Mouse (Mus musculus) neural tube, embryonic 10.5 days (tissue): ENCODE data around the gene Hoxd3.

ENCODE experiments used
- DNase-seq: peaks from one replicate; pipeline ENCODE4 v3.0.0-alpha.2; 2017; ENCODE audit warnings: low spot score; ENCODE audit errors: extremely low spot score

The Hoxd3 gene

DNA sequence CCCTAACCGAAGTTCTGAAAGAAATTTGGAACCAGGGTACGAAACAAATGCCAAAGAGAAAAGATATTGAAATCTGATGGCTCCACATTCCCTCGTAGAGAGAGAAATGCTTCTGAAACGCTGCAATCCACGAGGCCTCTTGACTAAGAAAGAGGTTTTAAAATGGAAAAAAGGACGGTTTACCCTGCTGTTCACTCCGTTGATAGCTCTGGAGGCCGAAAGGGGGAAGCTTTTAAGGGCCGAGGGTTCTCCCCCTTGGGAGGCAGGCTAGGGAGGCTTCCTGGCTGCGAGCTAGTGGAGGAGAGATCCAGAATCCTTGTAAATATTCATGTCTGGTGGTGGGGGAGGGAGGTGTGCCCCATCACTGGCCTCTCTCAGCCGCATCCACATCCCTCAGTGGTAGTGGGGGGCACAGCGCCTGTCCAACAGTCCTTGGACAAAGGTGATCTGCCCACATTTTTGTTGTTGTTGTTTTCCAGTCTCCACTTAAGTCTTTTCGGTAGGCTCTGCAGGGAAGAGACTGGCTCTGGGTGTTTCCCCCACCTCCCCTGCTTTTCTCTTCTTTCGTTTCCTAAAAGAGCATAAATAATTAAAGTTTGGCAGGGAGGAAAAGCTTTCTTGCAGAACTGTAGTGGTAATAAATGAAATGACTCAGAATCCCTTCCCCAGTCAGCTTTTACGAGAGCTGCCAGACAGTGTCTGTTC is 32.7 kb upstream of the Hoxd3 start, which contains the start of gene Hoxd11:
TSS of gene Hoxd11 (plus strand) at position 667 of the 705 bp plus-strand sequence.
- peak; percentile 61 for DNase-seq

DNA sequence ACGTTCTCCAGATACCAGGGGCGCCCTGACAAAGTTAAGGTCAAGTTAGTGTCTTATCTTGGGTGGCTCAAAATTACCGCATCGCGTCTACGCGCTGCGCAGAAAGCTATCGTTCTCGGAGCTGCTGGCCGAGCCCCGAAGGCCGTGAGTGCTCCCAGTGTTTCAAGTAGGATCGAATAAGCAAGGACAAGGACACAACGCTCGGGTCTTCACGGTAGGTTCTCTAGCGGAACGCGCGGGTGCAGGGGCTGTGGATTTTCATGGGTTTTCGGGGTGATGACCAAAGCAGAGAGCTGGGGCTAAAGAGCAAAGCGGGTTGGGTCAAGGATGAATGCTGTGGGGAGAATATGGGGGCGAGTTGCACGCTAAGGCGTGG is 32.1 kb upstream of the Hoxd3 start:
- peak; percentile 73 for DNase-seq

DNA sequence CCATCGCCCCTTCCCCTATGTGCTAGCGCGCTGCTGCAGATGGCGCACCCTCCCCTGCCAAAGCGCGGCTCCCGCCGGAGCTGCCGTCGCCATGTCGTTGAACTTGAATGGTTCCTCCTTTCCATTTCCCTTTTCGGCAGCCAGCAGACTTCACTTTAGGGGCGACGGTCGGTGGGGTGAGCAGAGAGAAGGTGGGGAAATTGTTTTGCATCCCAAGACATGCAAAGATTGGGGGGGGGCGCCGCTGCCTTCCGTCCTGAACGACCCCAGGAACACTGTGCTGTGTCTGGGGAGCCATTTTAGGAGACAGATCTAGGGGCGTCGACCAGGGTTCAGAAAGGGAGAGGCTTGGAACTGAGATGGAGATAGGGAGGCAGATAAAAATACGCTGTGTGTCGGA is 31.7 kb upstream of the Hoxd3 start:
- peak; percentile 63 for DNase-seq

DNA sequence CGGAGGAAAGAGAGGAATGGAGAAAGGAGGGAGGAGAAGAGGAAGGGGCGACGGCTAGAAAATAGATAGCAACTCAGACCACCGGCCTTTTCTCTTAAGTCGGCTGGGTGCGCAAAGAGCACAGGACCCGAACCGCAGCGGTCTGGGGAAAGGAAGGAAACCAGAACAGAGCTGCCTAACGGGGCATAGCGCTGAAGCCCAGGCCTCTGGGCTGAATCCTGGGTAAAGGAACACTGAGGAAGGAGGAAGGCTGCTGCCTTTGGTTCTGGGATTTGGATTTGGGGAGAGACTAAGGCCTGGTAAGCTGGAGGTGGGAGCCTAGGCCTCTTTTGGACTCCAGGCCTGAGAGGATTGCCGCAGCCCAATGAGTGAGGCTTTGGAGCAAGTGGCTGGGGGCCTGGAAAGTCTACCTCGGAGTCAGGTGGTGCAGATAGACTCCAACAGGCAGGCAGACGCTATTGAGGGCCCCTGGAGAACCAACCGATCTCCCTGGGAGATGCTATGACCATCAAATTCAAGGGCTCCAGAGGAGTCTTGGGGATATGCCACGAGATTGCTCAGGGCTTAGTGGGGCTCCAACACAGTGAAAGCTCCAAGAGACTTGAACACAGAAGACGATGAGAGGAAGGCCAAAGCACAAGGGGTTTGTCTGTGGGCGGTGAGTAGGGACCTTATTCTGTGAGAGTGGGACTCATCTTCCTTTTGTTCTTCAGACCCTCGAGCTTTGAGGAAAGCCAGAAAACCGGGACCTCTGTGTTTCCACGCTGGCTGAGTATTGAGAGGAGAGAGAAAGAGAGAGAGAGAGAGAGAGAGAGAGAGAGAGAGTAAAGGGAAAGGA is 30.9 kb upstream of the Hoxd3 start:
- no peak for DNase-seq

DNA sequence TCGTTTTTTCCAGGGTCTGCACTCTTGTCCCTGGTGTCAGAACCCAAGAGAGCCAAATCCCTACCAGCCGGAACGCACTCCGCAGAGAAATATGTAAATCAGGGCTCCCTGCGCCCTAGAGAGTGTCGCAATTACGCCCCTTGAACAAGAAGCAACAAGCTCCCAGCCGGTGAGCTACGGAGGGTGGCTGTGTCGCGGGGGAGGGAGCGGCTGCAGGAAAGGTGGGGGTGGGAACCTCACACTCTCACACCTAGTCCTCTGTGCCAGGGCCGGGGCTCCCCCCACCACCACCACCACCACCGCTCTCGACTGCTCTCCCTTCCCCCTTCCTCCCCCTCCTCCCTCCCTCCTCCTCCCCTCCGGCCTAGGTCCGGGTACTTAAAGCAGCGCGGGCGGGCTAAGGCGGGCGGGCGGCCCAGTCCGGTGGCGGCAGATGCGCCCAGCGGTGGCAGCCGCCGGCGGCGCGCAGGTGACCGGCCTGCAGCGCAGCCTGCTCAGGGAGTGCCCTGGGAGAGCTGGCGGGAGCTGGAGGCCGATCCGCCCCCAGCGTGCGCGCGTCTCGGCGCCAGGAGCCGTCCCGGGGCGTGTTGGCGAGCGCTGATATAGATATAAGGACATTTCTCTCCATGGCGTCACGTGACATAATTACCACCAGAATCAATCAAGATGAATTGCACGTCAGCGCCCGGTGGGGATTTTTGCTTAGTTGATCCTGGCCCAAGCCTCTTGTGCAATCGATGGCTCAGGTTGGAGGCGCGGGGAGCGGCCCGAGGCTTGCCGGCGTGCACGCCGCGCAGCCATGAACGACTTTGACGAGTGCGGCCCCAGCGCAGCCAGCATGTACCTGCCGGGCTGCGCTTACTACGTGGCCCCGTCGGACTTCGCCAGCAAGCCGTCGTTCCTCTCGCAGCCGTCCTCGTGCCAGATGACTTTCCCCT is 29.9 kb upstream of the Hoxd3 start:
- peak; percentile 74 for DNase-seq

DNA sequence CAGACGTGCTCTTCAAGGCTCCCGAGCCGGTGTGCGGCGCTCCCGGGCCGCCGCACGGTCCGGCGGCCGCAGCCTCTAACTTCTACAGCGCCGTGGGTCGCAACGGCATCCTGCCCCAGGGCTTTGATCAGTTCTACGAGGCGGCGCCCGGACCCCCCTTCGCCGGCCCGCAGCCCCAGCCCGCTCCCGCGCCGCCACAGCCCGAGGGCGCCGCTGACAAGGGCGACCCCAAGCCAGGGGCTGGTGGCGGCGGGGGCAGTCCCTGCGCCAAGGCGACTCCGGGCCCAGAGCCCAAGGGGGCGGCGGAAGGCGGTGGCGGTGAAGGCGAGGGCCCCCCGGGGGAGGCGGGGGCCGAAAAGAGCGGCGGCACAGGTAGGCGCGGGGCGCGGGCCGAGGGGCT is 28.9 kb upstream of the Hoxd3 start:
- peak; percentile 66 for DNase-seq

DNA sequence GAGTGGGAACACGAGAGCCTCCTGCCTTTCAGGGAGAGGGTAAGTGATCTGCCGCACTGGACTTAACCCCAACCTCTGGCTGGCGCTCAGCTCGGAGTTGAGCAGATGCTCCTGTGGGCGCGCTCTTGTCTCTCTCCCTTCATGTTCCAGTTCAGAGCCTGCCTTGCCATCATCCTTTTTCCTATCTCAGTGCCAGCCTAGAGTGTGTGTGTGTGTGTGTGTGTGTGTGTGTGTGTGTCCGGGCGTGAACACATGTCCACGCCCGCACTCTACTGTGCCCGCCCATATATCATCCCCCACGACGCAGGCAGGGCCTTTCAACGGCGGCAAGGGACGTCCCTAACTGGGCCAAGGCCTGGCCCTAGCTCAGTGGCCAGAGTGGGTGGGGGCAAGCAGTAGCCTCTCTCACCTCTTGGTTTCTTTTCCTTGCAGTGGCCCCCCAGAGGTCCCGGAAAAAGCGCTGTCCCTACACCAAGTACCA is 28.2 kb upstream of the Hoxd3 start:
- peak; percentile 71 for DNase-seq

DNA sequence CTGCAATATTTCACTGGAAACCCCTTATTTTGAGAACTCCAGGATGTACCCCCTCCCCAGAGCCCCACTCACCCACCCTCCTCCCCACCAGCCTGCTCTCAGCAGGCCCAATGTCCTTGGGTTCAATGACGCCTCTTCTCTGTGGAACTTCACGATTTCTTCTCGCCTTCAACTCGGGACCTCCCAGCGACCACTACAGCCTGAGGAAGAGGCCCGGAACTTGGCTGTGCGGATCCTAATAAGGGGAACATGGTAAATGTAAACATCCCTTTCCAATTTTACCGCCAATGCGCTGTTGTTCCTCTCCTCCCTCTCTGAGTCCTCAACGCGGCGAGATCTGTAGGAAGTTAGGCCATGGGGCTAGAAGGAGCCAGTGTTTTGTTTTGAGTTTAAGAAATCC is 27.6 kb upstream of the Hoxd3 start:
- DNase-seq: peak; percentile 51

DNA sequence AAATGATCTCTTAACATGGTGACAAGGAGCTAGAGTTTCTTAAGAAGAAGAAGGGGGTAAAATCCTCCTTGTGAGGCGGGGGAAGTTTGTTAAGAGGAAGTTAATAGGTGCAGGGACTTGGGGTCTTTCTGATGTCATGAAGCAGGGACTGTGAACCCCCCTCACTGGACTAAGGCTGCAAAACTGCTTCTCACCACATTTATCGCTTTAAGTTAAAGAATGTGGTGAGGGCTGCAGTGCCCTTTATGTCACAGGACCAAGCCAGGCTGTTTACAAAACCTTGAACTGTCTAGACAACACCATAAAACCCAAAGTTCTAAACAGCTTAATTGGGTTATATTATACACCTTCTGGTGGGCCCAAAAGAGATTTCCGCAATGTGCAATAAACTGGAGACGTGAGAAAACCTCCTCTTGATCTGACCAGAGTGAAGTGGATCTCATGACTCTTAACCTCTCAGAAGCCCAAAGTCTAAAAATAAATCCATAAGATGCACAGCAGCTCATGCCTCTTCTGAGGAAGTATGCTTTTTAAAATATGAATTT is 26.6 kb upstream of the Hoxd3 start:
- DNase-seq: peak; percentile 26

DNA sequence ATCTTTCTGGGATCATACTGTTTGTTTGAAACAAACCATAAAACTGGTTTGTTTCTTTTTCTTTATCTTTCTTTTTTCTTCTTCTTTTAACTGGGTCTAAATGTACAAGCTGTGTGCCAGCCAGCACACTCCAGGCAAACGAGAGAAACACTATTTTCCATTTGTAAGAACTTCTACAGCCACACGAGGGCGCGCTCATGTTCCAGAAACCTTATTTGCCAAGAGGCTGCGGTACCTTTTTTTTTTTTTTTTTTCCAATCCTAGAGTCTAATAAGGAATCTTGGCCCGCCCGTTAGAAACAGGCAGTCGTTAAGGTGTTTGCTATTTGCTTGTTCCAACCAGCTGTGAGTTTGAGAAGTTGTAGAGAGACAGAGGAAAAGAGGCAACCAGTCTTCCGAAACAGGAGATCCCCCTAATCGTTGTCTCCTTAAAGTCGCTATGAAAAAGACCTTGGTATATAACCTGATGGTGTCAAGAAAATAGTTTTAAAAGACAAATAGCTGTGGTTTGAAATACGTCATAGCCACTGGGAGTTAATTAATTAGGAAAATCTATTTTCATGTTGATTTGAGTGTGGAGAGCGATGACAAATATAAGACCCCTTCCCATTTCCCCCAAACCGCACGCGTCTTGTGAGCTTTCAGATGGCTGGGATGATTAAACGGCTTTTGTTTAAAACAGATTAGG is 25.3 kb upstream of the Hoxd3 start:
- peak; percentile 77 for DNase-seq

DNA sequence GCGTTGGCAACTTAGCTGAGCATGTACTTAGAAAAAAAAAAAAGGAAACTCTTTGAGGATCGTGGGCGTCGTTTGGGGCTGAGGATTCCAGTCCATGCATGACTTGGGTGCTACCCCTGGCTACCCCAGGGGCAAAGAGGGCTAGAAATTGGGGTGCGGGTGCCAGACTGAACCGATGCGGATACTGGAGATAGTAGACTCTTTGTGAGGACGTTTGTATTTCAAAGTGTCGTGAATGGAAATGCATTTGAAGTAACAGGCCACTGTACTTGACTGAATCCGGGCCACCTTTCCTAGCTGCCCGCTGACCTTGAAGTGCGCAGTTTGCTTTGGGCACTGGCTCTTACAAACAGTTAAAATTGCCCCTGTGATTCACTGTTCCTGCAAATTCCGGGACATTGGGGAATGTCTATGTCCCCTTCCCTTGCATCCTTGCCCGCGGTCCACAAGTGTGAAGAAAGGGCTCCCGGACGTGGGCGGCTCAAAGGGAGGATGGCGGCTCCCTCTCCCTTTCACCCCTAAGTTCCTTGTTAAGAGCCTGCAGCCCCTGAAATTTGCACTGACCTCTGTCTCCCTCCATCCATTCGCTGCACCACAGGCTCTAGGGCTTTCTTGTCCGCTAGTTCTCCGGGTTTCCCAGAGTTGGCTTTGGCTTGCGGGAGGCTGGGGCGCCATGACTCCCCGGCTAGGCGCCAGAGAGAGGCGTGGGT is 24.6 kb upstream of the Hoxd3 start:
- DNase-seq: no peak

DNA sequence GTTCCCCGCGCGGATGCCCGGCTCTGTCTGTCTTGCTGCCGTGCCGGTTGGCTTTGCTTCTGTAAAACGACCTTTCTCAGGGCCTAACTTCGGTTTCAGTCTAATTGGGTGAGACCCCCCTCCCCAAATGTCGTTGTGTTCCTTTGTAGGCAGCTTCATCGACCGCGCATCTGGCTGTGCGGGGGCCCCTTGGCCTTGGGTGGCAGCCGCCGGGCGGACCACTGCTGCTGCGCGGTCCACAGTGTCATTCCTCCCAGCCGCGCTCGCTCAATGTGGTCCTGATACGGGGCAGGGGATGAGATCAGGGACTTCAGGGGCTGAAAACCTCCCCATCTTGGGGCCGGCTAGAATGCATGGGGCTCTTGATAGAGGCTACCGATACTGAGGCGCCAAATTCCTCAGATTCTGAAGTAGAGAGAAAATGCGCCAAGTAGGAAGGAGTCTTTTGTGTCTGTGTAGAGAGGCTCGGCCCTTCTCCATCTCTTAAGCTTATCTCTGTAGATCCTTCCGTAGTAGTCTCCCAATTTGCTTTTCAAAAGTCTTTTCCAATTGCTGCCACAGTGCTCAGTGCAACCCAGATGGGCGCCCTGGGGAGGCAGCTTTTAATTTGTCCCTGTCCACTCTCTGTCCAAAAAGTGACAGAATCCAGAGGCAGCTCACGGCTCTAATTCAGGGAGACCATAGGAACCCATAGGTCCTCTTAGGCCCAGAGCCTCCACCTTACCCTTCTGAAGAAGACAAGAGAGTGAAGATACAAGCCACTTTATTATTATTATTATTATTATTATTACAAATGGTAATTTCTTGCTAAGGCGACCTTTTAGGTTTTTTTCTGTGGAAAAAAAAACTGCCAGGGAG is 23.8 kb upstream of the Hoxd3 start:
- peak; percentile 71 for DNase-seq

DNA sequence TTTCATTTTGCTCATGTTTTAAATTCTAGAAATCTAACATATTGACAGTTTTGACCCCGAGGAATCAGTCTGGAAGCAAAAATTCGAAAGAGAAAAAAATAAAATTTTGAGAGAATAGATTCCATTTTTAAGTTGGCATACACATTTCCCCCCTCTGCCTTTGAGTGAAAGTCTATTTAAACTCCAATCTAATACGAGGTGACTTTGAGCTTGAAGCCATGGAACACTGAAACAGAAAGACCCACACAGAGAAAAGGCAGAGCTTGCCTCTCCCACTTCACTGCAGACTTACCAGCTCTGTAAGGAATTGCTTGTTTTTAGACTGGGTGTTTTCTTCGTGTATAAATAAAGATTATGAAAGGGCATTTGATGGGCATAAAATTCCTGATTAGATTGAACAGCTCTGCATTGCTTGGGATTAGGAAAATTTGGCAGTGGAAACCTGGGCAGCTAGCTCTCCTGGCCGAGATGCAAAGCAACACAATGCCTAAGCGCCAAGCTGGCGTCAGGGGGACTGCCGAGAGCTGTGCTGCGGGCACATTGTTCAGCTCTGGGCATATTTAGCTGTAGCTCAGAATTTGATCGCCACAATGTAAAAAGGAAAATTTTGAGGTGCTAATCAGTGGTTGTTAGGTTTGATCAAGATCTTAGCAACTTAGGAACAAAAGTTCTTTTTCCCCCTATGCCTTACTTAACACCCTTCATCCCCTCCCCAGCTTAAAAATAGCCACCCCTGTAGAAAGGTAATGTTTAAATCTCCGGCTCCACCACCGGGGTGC is 22.7 kb upstream of the Hoxd3 start:
- DNase-seq: no peak

DNA sequence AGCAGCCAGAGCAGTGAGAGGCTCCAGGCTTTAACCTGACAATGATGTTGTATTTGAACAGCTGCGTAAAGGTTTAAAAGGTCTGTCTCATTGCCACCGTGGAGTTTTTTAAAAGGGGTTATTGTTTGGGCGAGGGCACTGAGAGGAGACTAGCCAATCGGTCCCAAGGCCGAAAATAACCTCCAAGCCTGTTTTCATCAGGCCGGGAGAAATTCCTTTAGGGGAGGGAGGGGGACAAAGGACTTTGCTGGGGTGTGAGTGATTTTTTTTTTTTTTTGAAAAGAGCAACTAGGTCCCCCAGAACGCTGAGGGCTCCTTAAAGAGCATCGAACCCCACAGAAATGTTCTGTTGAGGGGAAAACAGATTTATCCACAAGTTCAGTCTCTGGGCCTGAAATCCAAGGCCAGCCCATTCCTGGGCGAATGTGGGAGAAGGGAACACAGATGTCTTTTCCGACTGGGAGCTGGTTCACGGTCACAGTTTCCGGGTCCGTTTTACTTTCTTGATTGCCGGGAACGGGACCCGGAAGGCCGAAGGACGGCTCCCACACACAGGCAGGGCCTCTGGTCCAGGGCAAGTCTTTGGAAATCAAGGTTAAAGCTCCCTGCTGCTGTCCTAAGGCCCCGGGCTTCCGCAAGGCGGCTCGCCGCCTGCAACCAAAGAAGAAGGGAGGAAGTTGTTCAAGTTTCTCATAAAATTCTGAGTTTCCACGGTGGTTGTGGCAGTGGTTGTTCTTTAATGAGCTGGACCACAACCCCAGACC is 22.0 kb upstream of the Hoxd3 start:
- no peak for DNase-seq

DNA sequence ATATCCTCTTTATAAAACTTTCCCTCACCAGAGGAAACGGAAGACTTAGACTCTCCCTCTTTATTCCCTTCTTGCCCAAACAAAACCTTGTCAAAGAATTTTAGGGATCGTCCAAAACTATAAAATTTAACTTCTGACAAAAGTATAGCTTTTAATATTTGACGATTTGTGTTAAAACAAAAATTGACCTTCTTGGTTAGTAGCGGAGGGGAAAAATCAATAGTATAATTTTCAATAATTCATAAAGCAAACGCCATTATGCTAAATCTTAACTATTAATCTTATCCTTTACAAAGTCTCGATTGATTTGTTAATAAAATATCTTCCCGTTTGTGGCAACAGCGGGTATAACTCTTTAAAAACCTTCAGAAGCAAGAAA is 21.4 kb upstream of the Hoxd3 start:
- no peak for DNase-seq

DNA sequence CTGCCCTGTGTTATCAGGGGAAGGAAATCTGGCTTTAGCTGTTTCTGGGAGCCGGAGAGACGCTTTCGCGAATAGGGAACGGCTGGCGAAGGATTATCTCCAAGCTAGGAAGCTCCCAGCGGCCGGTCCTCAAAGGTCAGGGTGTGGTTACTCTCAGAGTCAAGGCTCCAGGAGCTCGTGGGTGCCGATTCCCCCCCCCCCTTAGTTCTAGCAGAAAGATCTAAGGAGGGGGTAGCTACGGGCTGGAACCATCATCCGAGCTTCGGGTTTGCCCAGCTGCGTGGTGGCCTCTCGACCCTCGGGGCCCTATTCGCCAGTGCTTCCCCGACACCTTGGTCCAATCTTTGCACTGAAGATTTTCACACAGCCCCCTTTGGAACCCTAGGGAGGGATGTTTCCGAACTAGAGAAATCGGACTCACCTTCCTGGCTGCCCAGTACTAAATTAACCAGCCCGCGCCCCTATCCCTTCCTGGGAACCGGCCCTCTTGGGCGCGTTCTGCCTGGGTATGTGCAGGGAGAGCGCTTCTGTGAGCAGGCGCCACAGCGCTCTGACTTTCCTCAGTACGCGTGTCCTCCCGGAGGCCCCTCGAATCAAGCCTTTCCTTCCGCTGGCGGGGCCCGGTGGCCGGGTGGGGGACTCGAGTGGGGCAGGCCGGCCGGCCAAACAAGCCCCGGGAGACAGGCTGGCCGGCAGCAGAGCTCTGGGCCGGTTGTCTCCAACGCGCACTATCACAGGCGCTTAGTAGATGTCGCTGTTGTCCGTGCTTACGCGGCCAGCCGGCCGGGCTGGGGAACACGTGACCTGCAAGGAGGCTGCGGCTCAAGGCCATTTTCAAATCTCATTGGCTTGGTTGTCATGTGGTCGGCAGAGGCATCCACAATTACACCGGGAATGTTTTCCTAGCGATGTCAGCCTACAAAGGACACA is 20.4 kb upstream of the Hoxd3 start, which contains the start of gene Hoxd10:
TSS of gene Hoxd10 (plus strand) at position 903 of the 930 bp plus-strand sequence.
- DNase-seq: peak; percentile 90
